Mouse (Mus musculus) CD4-positive helper T cell, adult 2 months (primary cell): ENCODE data around the gene Bola1.
A peak's percentile ranks its signal among the peaks of the same experiment; 100 is the strongest.
"Not testable (repeated sequence)": the region's sequence is repeated elsewhere in the genome, so short reads cannot be mapped to it uniquely, and the experiment has no call there.

Source experiments
- DNase-seq: peaks from one replicate; pipeline ENCODE4 v3.0.0-alpha.2; 2012; ENCODE audit warnings: low read depth, missing footprints, low spot score

Gene Bola1

GRCm38 (mm10) chr3:96247356-96248140, 28.0 kb upstream of the Bola1 start:
- DNase-seq = no peak

GRCm38 (mm10) chr3:96246427-96246856, 26.9 kb upstream of the Bola1 start, which contains the start of gene Hist2h3c1:
Gene Hist2h3c1, plus strand, starts transcription at chr3:96246685.
- not testable (repeated sequence) for DNase-seq

- not testable (repeated sequence) for DNase-seq
These were observed 26.5 kb upstream of the Bola1 start for GRCm38 (mm10) chr3:96246018-96246417.

GRCm38 (mm10) chr3:96245003-96245886, 25.7 kb upstream of the Bola1 start, which contains the start of gene Hist2h2aa1:
Gene Hist2h2aa1, plus strand, starts transcription at chr3:96245497.
- peak; percentile 88 for DNase-seq

GRCm38 (mm10) chr3:96243921-96244572, 24.5 kb upstream of the Bola1 start:
- no peak for DNase-seq

GRCm38 (mm10) chr3:96240799-96241197, 21.3 kb upstream of the Bola1 start:
- no peak for DNase-seq

- DNase-seq = peak; percentile 74
These were observed 20.7 kb upstream of the Bola1 start, which contains the start of gene Hist2h2aa2 for GRCm38 (mm10) chr3:96239949-96240798. Gene Hist2h2aa2, minus strand, starts transcription at chr3:96240276.

GRCm38 (mm10) chr3:96238954-96239793, 19.7 kb upstream of the Bola1 start, which contains the start of gene Hist2h3c2:
Gene Hist2h3c2, minus strand, starts transcription at chr3:96239127.
- DNase-seq = not testable (repeated sequence)

- DNase-seq = peak; percentile 29
These were observed 18.5 kb upstream of the Bola1 start for GRCm38 (mm10) chr3:96237904-96238511.

- DNase-seq = peak; percentile 16
These were observed 17.9 kb upstream of the Bola1 start for GRCm38 (mm10) chr3:96237335-96237903.

GRCm38 (mm10) chr3:96236834-96237334, 17.4 kb upstream of the Bola1 start:
- DNase-seq = no peak

GRCm38 (mm10) chr3:96235836-96236235, 16.3 kb upstream of the Bola1 start:
- DNase-seq = no peak

GRCm38 (mm10) chr3:96234914-96235313, 15.4 kb upstream of the Bola1 start:
- peak; percentile 35 for DNase-seq

GRCm38 (mm10) chr3:96231758-96232120, 12.2 kb upstream of the Bola1 start:
- no peak for DNase-seq

GRCm38 (mm10) chr3:96230910-96231757, 11.6 kb upstream of the Bola1 start:
- DNase-seq = no peak

- no peak for DNase-seq
These were observed 10.9 kb upstream of the Bola1 start for GRCm38 (mm10) chr3:96230404-96230803.

GRCm38 (mm10) chr3:96228828-96229227, 9.3 kb upstream of the Bola1 start:
- no peak for DNase-seq
